Mouse (Mus musculus) heart, postnatal 10 days (tissue): ENCODE results near the gene Ap5b1. TPM values are rescaled to one million over a fixed set of nuclear protein-coding genes. Genes with fewer than 3 reads are reported as not detected.
A peak's percentile ranks its signal among the peaks of the same experiment; 100 is the strongest.

Source experiments
- DNase-seq, 2 experiments: peaks; one replicate each; pipeline ENCODE4 v3.0.0; 2021
- intact Hi-C: fragments of 180-260 bp; cut with DNase I; formaldehyde crosslinking; loops from one replicate; pipeline ENCODE4 v1.15.1; 2025
- total RNA-seq, 2 experiments: library from RNA; stranded (reverse); gene quantifications; 2 replicates each; pipeline ENCODE4 v1.2.3; 2021

The Ap5b1 gene
- total RNA-seq, 2 experiments from 2014 or later: 4.1 to 4.5 TPM

DNA sequence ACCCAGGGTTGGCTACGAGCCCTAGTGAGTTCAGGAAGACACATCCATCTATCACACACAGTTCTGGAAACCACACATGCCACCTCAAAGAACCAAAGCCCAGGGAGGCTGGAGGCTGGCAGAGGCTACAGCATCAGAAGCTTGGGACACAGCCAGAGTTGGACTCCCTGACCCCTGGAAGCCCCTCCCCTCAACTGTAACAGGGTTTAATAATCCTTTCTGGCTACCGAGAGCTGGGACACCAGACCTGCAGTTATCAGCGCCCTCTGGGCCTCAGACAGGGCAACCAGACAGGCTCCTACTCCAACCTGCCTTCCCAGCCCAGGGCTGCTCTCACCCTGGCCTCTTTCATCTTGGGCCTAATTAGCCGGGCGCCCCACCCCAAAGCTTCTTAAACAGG lies 1.5 kb upstream of the Ap5b1 start:
- intact Hi-C loops: loop anchor here (5.0 kb wide), 1 partner anchor 134 kb away; no protein-coding TSS in a partner anchor
- peak in 1 of 2 experiments; percentile 8 for DNase-seq

DNA sequence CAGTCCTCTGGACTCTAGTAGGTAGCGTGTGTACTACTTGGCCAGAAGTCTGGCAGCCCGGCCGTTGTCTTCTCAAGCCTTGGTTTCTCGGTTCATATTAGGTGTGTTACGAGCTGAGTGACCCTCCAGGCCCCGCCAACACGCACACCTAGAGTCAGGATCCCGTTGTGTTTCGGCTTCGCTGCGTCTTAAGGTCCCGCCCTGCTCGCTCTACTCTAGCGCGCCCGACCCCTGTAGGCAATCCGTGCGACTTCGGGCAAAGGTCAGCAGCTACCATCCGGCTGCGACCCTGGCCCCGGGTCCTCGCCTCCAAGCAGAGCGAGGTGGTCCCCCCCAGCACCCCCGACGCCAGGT lies 668 bp upstream of the Ap5b1 start:
- intact Hi-C loops: loop anchor here (5.0 kb wide), 1 partner anchor 135 kb away; no protein-coding TSS in a partner anchor
- DNase-seq: no peak

DNA sequence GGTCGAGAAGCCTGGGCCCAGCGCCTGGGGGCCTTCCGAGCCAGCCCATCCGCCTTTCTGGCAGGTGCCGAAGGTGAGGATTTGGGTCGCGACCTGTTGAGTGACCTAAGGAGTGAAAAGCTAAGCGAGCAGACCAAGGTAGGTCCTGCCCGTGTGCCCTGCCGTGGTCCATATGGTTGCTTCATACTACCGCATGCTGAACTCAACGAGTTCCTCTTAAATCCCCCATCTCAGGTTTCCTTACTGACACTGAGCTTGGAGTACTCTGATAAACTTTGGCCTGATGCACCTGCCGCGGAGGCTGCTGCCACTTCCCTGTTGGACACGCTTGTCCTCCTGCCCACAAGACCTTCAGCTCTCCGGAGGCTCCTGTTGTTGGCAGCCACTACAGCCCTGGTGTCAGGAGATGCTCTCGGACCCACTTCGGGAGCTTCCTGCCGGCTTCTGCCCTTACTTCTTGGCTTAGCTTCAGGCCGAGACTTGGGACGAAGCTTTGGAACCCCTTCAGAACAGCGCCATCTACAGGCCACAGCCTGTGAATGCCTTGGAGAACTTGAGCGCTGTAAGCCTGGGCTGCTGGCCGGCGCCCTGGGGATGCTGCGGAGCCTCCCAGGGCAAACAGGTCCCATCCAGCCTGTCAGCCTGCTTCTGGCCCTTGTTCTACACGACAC lies 780 bp downstream of the Ap5b1 start:
- DNase-seq: peak; percentile 86 to 92
- intact Hi-C loops: loop anchor here (1.0 to 5.0 kb wide), 2 partner anchors 39 to 136 kb away; no protein-coding TSS in a partner anchor

GRCm38 (mm10) chr19:5569521-5569920 lies 1.7 kb downstream of the Ap5b1 start:
- DNase-seq: no peak
- intact Hi-C loops: loop anchor here (5.0 kb wide), 1 partner anchor 137 kb away; no protein-coding TSS in a partner anchor

GRCm38 (mm10) chr19:5570353-5571246 lies 2.8 kb downstream of the Ap5b1 start:
- DNase-seq: no peak
- intact Hi-C loops: no loop called here

DNA sequence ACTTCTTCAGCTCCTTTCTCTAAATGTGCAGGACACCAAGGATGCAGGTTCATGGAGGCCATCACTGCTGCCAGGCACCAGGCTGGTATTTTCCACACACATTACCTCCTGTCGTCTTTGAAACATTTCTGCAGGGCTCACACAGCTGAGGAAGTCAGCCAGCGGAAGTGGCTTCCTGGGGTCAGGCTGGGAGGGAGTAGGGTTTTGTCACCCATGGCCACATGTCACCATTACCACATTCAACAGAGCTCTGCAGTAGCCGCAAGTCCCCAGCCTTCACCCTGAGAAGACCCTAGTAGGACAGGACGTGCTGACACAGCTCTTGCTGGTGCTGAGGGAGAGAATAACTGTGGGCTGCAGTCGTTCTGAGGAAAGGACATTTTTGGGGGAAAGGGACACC lies 4.0 kb downstream of the Ap5b1 start:
- DNase-seq: peak in 1 of 2 experiments; percentile 18
- intact Hi-C loops: no loop called here

DNA sequence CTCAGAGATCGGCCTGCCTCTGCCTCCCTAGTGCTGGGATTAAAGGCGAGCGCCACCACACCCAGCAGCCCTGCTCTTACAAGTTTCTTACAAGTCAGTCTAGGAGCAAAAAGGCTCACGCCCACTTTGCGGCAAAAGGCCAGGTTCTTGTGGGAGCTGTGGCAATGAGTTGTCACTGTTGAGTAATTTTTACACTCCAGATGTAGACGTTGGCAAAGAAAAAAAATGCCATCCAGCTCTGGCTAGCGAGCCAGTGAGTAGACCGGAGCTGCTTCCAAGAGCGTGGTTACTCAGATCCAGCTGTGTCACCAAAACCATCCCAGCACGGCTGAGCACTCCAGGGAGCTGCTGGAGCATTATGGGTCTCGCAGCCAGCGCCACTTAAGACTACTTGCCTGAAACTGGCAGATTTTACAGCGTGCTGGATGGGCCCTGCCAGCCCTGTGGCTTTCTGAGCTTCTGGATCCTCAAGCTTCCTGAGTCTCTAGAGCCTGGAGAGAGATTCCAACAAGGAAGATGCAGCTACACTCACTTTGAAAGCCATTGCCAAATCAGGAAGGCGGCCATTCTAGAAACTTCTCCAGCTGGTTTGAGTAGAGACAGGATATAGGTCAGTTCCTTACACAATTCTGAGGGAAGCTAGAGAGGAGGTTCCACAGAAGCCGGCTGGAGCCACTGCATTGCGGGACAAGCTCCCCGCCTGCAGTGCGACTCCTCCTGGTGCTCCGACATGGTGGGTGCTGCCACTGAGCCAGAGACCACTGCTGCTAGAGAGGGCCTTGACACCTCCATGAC lies 4.7 kb downstream of the Ap5b1 start:
- intact Hi-C loops: no loop called here
- peak in 1 of 2 experiments; percentile 23 for DNase-seq

DNA sequence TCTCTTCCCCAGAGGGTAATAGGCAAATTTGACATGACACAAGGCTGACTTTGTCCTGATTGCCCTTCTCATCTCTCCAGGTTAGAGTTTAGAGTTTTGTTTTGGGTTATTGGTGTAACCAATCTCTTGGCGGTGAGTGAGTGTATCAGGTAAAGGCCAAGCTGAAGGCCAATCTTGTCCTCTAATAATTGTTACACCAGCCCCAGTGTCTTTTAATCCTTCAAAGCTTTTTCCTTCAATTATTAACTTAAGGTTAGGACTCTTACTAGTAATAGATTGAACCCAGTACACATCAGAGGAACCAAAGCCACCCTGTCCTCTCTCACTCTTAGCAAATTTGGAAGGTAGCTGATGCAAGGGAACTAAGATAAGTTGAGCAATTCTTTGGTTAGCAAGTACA lies 7.5 kb downstream of the Ap5b1 start:
- no peak for DNase-seq
- intact Hi-C loops: no loop called here

DNA sequence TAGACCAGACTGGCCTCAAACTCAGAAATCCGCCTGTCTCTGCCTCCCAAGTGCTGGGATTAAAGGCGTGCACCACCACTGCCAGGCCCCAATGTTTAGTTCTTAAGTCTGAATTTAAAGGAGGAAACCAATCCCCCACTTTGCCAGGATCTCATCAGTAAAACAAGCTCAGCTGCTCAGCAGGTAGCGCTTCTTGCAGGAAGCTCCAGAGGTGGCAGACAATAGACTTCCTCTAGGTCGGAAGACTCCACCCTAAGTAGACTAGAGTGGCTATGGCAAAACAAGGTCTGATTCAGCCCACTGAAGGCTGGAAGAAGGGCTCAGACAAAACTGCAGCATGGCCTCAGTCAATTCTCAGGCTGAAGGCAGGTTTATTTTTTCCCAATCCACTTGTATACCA lies 12.1 kb downstream of the Ap5b1 start:
- no peak for DNase-seq
- intact Hi-C loops: no loop called here

- intact Hi-C loops: no loop called here
- DNase-seq: no peak
Measured at GRCm38 (mm10) chr19:5580776-5581175, 13.0 kb downstream of the Ap5b1 start.

DNA sequence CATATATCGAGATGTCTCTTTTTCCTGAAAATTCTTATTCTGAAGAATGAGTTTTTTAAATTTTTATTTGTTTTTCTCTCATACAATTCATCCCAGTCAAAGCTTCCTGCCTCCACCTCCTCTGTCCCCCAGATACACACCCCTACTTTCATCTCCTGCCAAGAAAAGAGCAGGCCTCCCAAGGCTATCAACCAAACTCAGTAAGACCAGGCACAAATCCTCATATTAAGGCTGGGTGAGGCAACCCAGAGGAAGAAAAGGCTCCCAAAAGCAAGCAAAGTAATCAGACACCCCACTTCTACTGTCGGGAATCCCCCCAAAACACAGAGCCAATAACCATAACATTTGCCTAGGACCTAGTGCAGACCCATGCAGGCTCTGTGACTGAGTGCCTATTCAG lies 14.2 kb downstream of the Ap5b1 start:
- DNase-seq: no peak

DNA sequence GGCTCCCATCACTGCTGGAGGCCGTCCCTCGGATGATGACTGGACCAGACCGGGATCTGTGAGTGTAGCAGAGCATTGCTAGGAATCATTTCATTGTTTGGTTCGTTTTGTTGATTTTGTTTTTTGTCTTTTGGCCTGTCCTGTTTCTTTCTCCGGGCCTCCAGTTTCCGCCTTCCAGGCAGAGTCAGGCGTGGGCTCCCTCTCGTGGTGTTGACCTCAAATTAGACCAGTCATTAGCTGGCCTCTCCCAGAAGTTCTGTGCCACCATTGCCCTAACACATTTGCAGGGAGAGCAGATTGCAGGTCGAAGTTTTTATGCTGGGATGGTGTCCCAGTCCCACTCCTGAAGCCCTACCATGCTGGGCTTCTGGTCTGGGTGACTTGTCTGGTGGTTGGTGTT lies 21.3 kb downstream of the Ap5b1 start:
- DNase-seq: no peak
- intact Hi-C loops: no loop called here

More for the DNA sequence above, 14.2 kb downstream of the Ap5b1 start:
- intact Hi-C loops: no loop called here

GRCm38 (mm10) chr19:5591888-5592287 lies 24.1 kb downstream of the Ap5b1 start:
- intact Hi-C loops: no loop called here

DNA sequence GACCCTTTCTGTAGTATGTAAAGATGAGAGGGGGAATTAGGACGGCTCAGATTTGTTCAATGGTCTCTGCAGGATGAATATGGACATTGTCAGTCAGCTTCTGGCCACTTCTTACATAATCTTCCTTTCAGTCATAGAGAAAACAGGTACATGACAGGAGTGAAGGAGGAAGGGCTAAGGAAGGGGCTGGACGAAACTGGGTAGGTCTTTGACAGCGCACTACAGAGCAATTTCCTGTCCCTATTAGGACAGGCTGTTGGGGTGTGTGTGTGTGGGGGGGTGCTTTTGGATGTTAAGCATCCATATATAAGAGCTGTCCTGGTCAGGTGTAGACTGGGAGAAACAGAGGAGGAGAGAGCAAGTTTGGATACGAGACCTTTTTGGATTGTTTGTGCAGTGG lies 31.4 kb downstream of the Ap5b1 start:
- DNase-seq: no peak
- intact Hi-C loops: no loop called here

More at GRCm38 (mm10) chr19:5591888-5592287, 24.1 kb downstream of the Ap5b1 start:
- no peak for DNase-seq

DNA sequence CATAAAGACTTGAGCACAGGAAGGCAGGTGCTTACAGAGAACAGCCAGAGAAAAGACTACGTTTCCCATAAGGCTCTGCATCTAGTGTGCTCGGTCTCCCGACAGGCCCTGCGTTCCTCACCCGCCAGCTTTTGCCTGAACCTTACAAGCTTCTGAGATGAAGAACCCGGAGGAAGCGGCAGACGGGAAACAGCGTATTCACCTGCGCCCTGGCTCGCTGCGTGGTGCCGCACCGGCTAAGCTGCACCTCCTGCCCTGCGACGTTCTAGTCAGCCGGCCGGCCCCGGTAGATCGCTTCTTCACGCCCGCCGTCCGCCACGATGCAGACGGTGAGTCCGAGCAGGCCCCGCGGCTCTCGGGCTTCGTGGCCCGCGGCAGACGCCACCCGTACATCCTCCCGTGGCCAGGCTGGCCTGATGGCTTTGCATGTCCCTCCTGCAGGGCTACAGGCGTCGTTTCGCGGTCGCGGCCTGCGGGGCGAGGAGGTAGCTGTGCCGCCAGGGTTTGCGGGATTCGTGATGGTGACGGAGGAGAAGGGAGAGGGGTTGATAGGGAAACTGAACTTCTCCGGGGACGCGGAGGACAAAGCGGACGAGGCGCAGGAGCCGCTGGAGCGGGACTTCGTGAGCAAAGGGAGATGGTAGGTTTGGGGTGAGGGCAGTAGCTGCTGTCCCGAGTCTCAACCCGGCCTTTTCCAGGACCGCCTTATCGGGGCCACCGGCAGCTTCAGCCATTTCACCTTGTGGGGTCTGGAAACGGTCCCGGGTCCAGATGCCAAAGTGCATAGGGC lies 34.1 kb downstream of the Ap5b1 start, which contains the start of gene Rnaseh2c:
TSS of gene Rnaseh2c (plus strand) at position 122 of the 790 bp plus-strand sequence.
- peak; percentile 80 for DNase-seq
- intact Hi-C loops: no loop called here

- intact Hi-C loops: no loop called here
- no peak for DNase-seq
Measured at GRCm38 (mm10) chr19:5603664-5604063, 35.8 kb downstream of the Ap5b1 start.

DNA sequence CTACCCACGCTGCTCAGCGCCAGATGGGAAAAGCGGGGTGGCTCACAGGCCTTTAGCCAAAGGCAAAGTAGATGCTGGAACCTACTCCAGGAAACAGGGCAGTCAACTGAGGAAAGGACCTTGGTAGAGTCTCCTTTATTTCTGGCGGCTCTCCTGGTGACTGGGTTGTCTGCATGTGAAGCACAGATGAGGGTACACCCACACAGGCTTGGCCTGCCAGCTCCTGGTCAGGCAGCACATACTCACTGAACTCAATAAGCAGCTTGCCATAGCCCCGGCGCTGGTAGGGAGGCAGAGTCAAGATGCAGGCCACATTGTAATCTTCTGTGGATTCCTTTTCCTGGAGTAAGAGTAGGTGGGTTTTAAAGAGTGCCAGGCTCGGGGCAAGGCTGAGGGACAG lies 37.3 kb downstream of the Ap5b1 start:
- intact Hi-C loops: no loop called here
- DNase-seq: no peak

- intact Hi-C loops: no loop called here
- peak in 1 of 2 experiments; percentile 30 for DNase-seq
Measured at GRCm38 (mm10) chr19:5606196-5606595, 38.4 kb downstream of the Ap5b1 start.

DNA sequence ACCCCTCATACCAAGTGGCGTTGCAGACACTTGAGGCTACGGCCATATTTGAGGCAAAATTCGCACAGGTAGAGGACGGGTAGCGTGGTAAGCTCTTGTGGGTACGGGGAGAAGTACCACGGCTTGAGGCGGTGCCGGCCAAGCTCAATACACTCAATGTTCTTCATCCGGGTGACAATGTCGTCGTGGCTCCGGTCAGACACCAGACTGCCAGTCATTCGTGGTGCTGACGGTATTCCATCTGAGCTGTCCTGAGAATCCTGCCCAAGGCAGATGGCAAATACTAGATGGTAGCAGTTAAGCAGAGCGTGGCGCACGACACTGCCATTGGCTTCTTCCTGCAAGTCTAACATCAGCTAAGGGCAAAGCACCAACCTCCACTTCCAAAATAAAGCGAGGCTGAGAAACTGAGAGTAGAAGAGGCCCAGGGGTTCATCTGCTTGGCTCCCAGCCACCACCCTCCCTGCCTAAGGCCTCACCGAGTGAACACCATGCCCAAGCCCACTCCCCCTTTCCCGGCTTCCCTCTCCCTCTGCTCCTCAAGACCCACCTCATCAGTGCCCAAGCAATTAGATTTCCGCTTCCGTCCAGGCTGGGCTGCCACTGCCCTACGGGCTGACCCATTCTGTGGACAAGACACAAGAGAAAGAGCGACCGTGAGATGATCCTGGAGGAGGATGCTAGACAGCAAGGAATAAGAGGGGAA lies 40.0 kb downstream of the Ap5b1 start:
- DNase-seq: no peak
- intact Hi-C loops: no loop called here
